Mouse (Mus musculus): ENCODE data around the gene S1pr5. TPM values are rescaled to one million over a fixed set of nuclear protein-coding genes. Genes with fewer than 3 reads are reported as not detected.
"Not testable (repeated sequence)": the region's sequence is repeated elsewhere in the genome, so short reads cannot be mapped to it uniquely, and the experiment has no call there.

The S1pr5 gene
- total RNA-seq, 2 experiments from 2014 or later = 0.53 TPM; not detected in 1

- not testable (repeated sequence) for ATAC-seq (replicated peaks; ENCODE audit: low FRiP score, poor library complexity, severe bottlenecking)
Measured at GRCm38 (mm10) chr9:21269590-21269989, 21.3 kb upstream of the S1pr5 start.

- no peak for ATAC-seq (replicated peaks; ENCODE audit: low FRiP score, poor library complexity, severe bottlenecking)
Measured at GRCm38 (mm10) chr9:21268305-21268704, 20.1 kb upstream of the S1pr5 start.

GRCm38 (mm10) chr9:21266889-21267288 is 18.6 kb upstream of the S1pr5 start:
- no peak for ATAC-seq (replicated peaks; ENCODE audit: low FRiP score, poor library complexity, severe bottlenecking)

- ATAC-seq (replicated peaks; ENCODE audit: low FRiP score, poor library complexity, severe bottlenecking) = peak; percentile 30; the same call in 1 of the 2 replicates
Measured at GRCm38 (mm10) chr9:21265611-21266010, 17.4 kb upstream of the S1pr5 start.

GRCm38 (mm10) chr9:21265000-21265561 is 16.8 kb upstream of the S1pr5 start, which contains the start of gene Atg4d:
Atg4d (plus strand) TSS chr9:21265293.
- ATAC-seq (replicated peaks; ENCODE audit: low FRiP score, poor library complexity, severe bottlenecking) = peak; percentile 84

- ATAC-seq (replicated peaks; ENCODE audit: low FRiP score, poor library complexity, severe bottlenecking) = peak; percentile 73
Measured at GRCm38 (mm10) chr9:21264272-21264999, 16.2 kb upstream of the S1pr5 start.

GRCm38 (mm10) chr9:21261831-21262230 is 13.6 kb upstream of the S1pr5 start:
- no peak for ATAC-seq (replicated peaks; ENCODE audit: low FRiP score, poor library complexity, severe bottlenecking)

- ATAC-seq (replicated peaks; ENCODE audit: low FRiP score, poor library complexity, severe bottlenecking) = no peak
Measured at GRCm38 (mm10) chr9:21260491-21261040, 12.3 kb upstream of the S1pr5 start.

GRCm38 (mm10) chr9:21256349-21256748 is 8.1 kb upstream of the S1pr5 start:
- ATAC-seq (replicated peaks; ENCODE audit: low FRiP score, poor library complexity, severe bottlenecking) = not testable (repeated sequence)

- ATAC-seq (replicated peaks; ENCODE audit: low FRiP score, poor library complexity, severe bottlenecking) = no peak
Measured at GRCm38 (mm10) chr9:21254690-21255089, 6.4 kb upstream of the S1pr5 start.

- ATAC-seq (replicated peaks; ENCODE audit: low FRiP score, poor library complexity, severe bottlenecking) = 0 out of 2 replicates have a peak, but pooled peaks have one; percentile 46
Measured at GRCm38 (mm10) chr9:21251116-21251735, 3.0 kb upstream of the S1pr5 start.

GRCm38 (mm10) chr9:21250509-21250908 is 2.3 kb upstream of the S1pr5 start:
- no peak for ATAC-seq (replicated peaks; ENCODE audit: low FRiP score, poor library complexity, severe bottlenecking)

- no peak for ATAC-seq (replicated peaks; ENCODE audit: low FRiP score, poor library complexity, severe bottlenecking)
Measured at GRCm38 (mm10) chr9:21249629-21250508, 1.6 kb upstream of the S1pr5 start.

GRCm38 (mm10) chr9:21246342-21246741 is 1.9 kb downstream of the S1pr5 start:
- no peak for ATAC-seq (replicated peaks; ENCODE audit: low FRiP score, poor library complexity, severe bottlenecking)

- no peak for ATAC-seq (replicated peaks; ENCODE audit: low FRiP score, poor library complexity, severe bottlenecking)
Measured at GRCm38 (mm10) chr9:21245113-21245487, 3.1 kb downstream of the S1pr5 start.

- no peak for ATAC-seq (replicated peaks; ENCODE audit: low FRiP score, poor library complexity, severe bottlenecking)
Measured at GRCm38 (mm10) chr9:21244428-21245112, 3.7 kb downstream of the S1pr5 start.

- ATAC-seq (replicated peaks; ENCODE audit: low FRiP score, poor library complexity, severe bottlenecking) = no peak
Measured at GRCm38 (mm10) chr9:21243826-21244427, 4.3 kb downstream of the S1pr5 start.

- ATAC-seq (replicated peaks; ENCODE audit: low FRiP score, poor library complexity, severe bottlenecking) = peak; percentile 75
Measured at GRCm38 (mm10) chr9:21241343-21241742, 6.9 kb downstream of the S1pr5 start.

- peak; percentile 6; the same call in 1 of the 2 replicates for ATAC-seq (replicated peaks; ENCODE audit: low FRiP score, poor library complexity, severe bottlenecking)
Measured at GRCm38 (mm10) chr9:21239465-21239848, 8.8 kb downstream of the S1pr5 start.
